Mouse (Mus musculus) kidney, postnatal 0 days (tissue): Measurements from ENCODE around the gene Kif26a. TPM values are rescaled to one million over a fixed set of nuclear protein-coding genes. Genes with fewer than 3 reads are reported as not detected.

Experiments used
- ATAC-seq: fragments of 200-750 bp; cut with Nextera tagmentation; replicated peaks from 2 replicates; pipeline ENCODE4 v1.8.0; 2017; ENCODE audit warnings: low read depth, moderate number of reproducible peaks, moderate TSS enrichment, moderate library complexity; ENCODE audit not compliant: low FRiP score
- DNase-seq: peaks from one replicate; pipeline ENCODE4 v3.0.0-alpha.2; 2016; ENCODE audit warnings: low spot score
- H3K27ac ChIP-seq: fragments of 300-500 bp; sonication (generic); 2 replicates; pipeline ENCODE4 v1.5.1; 2014; ENCODE audit warnings: mild to moderate bottlenecking
- H3K27me3 ChIP-seq: fragments of 300-500 bp; sonication (generic); 2 replicates; pipeline ENCODE4 v1.6.1; 2014; ENCODE audit warnings: low read length, mixed read lengths; ENCODE audit not compliant: insufficient read depth
- H3K36me3 ChIP-seq: fragments of 300-500 bp; sonication (generic); 2 replicates; pipeline ENCODE4 v1.6.1; 2014; ENCODE audit warnings: low read length, mixed read lengths; ENCODE audit not compliant: insufficient read depth
- H3K4me1 ChIP-seq: fragments of 300-500 bp; sonication (generic); replicated peaks from 2 replicates; pipeline ENCODE4 v1.6.1; 2014; ENCODE audit warnings: antibody characterized with exemption, low read length, mixed read lengths; ENCODE audit not compliant: insufficient read depth
- H3K4me2 ChIP-seq: fragments of 300-500 bp; sonication (generic); 2 replicates; pipeline ENCODE4 v1.6.1; 2014; ENCODE audit warnings: mild to moderate bottlenecking, low read length, moderate library complexity, mixed read lengths
- H3K4me3 ChIP-seq: fragments of 300-500 bp; sonication (generic); replicated peaks from 2 replicates; pipeline ENCODE4 v1.5.1; 2014; ENCODE audit warnings: low read depth, low read length
- H3K9ac ChIP-seq: fragments of 300-500 bp; sonication (generic); 2 replicates; pipeline ENCODE4 v1.6.1; 2014; ENCODE audit warnings: low read depth, low read length
- H3K9me3 ChIP-seq: fragments of 300-500 bp; sonication (generic); replicated peaks from 2 replicates; pipeline ENCODE4 v1.6.1; 2016; ENCODE audit warnings: low read length, inconsistent platforms, mixed read lengths
- CTCF ChIP-seq: IDR thresholded peaks from 2 replicates; pipeline ENCODE4 v1.5.1; 2016; ENCODE audit warnings: antibody characterized with exemption, low read depth, mild to moderate bottlenecking, moderate library complexity
- WGBS: fragments of 180-500 bp; shearing (Covaris S2); extraction: QIAGEN DNeasy Blood & Tissue Kit; methylation state at CpG from one replicate; pipeline ENCODE4 v1.1.7; 2014; 5-methylcytosine and 5-hydroxymethylcytosine counted together
- polyA plus RNA-seq: library from polyadenylated mRNA; unstranded; fragments of >200 nt; fragmentation: Nextera tagmentation; extraction: Ambion mirVana; gene quantifications from 2 replicates; pipeline ENCODE4 v1.2.1, GENCODE M21; 2015

Gene Kif26a
- polyA plus RNA-seq, 1 experiment from 2014 or later, result 2.2 TPM

- no peak within 1 kb of the TSS for H3K27ac ChIP-seq
- peak; percentile 71 for ATAC-seq
- no peaks in the 10 kb centered on the region for H3K27me3 ChIP-seq
- 0 out of 2 replicates have a peak, but pooled peaks cover 6% of the 10 kb centered on the region for H3K4me1 ChIP-seq
- no peaks in the 10 kb centered on the region for H3K36me3 ChIP-seq
- peak within 1 kb of the TSS; percentile 46 for H3K4me2 ChIP-seq
- no peak for TF ChIP-seq CTCF
- WGBS, result under 1% methylated on average over 14 of the region's 14 CpGs
- peak within 1 kb of the TSS; percentile 6 for H3K4me3 ChIP-seq
- H3K9me3 ChIP-seq, result no peaks in the 10 kb centered on the region
- H3K9ac ChIP-seq, result no peak within 1 kb of the TSS
- peak; percentile 73 for DNase-seq
These were observed 39.5 kb upstream of the Kif26a start, which contains the start of gene Aspg for GRCm38 (mm10) chr12:112106541-112106971. Gene Aspg, plus strand, starts transcription at chr12:112106679.

GRCm38 (mm10) chr12:112107685-112108084 lies 38.3 kb upstream of the Kif26a start:
- no peak for DNase-seq
- Histone ChIP-seq H3K27ac (no peak overlapping the region), H3K4me3 (no peak overlapping the region), H3K36me3 (no peaks in the 10 kb centered on the region), H3K9ac (no peak overlapping the region), H3K27me3 (no peaks in the 10 kb centered on the region), H3K4me2 (no peak overlapping the region), H3K4me1 (0 out of 2 replicates have a peak, but pooled peaks cover 6% of the 10 kb centered on the region), H3K9me3 (no peaks in the 10 kb centered on the region)
- TF ChIP-seq CTCF, result no peak
- ATAC-seq, result no peak
- 85% methylated on average over 8 of the region's 8 CpGs for WGBS

- Histone ChIP-seq H3K27ac (no peak overlapping the region), H3K9me3 (no peaks in the 10 kb centered on the region), H3K9ac (no peak overlapping the region), H3K4me3 (no peak overlapping the region), H3K4me1 (0 out of 2 replicates have a peak, but pooled peaks cover 9% of the 10 kb centered on the region), H3K4me2 (no peak overlapping the region), H3K27me3 (no peaks in the 10 kb centered on the region), H3K36me3 (no peaks in the 10 kb centered on the region)
- DNase-seq (no peak), ATAC-seq (no peak)
- 54% methylated on average over 11 of the region's 11 CpGs for WGBS
- TF ChIP-seq CTCF, result no peak
These were observed 37.1 kb upstream of the Kif26a start for GRCm38 (mm10) chr12:112108696-112109445.

- no peak overlapping the region for H3K4me2 ChIP-seq
- no peaks in the 10 kb centered on the region for H3K36me3 ChIP-seq
- H3K9ac ChIP-seq, result no peak overlapping the region
- ATAC-seq (no peak), DNase-seq (no peak)
- 66% methylated on average over 9 of the region's 9 CpGs for WGBS
- H3K27me3 ChIP-seq, result no peaks in the 10 kb centered on the region
- H3K9me3 ChIP-seq, result no peaks in the 10 kb centered on the region
- 0 out of 2 replicates have a peak, but pooled peaks cover 9% of the 10 kb centered on the region for H3K4me1 ChIP-seq
- H3K4me3 ChIP-seq, result no peak overlapping the region
- H3K27ac ChIP-seq, result no peak overlapping the region
- no peak for TF ChIP-seq CTCF
These were observed 36.3 kb upstream of the Kif26a start for GRCm38 (mm10) chr12:112109701-112110100.

GRCm38 (mm10) chr12:112111323-112111722 lies 34.7 kb upstream of the Kif26a start:
- no peak overlapping the region for H3K4me2 ChIP-seq
- ATAC-seq, result no peak

GRCm38 (mm10) chr12:112112235-112112634 lies 33.8 kb upstream of the Kif26a start:
- Histone ChIP-seq H3K4me1 (0 out of 2 replicates have a peak, but pooled peaks cover 2% of the 10 kb centered on the region), H3K27ac (no peak overlapping the region), H3K9me3 (no peaks in the 10 kb centered on the region), H3K36me3 (no peaks in the 10 kb centered on the region), H3K9ac (no peak overlapping the region), H3K4me3 (no peak overlapping the region), H3K27me3 (no peaks in the 10 kb centered on the region), H3K4me2 (no peak overlapping the region)
- DNase-seq, result no peak
- 91% methylated on average over 6 of the region's 6 CpGs for WGBS
- TF ChIP-seq CTCF, result no peak
- ATAC-seq, result no peak

More at GRCm38 (mm10) chr12:112111323-112111722, 34.7 kb upstream of the Kif26a start:
- H3K36me3 ChIP-seq, result no peaks in the 10 kb centered on the region
- H3K9ac ChIP-seq, result no peak overlapping the region
- no peaks in the 10 kb centered on the region for H3K27me3 ChIP-seq
- H3K9me3 ChIP-seq, result no peaks in the 10 kb centered on the region
- no peak overlapping the region for H3K27ac ChIP-seq
- WGBS, result 67% methylated on average over 5 of the region's 5 CpGs
- no peak overlapping the region for H3K4me3 ChIP-seq
- DNase-seq, result no peak
- TF ChIP-seq CTCF, result no peak
- H3K4me1 ChIP-seq, result 0 out of 2 replicates have a peak, but pooled peaks cover 9% of the 10 kb centered on the region
